Mouse (Mus musculus): Measurements from ENCODE around the gene Hlcs.

Gene Hlcs

GRCm38 (mm10) chr16:94205528-94206484 is 107.6 kb downstream of the Hlcs start:
- DNase-seq = no peak

- no peak for DNase-seq
Observed at GRCm38 (mm10) chr16:94201387-94201786, 112.0 kb downstream of the Hlcs start.

- DNase-seq = no peak
Observed at GRCm38 (mm10) chr16:94195913-94196312, 117.5 kb downstream of the Hlcs start.

- DNase-seq = no peak
Observed at GRCm38 (mm10) chr16:94191379-94192315, 121.7 kb downstream of the Hlcs start.

- DNase-seq = no peak
Observed at GRCm38 (mm10) chr16:94190256-94190655, 123.1 kb downstream of the Hlcs start.

- DNase-seq = no peak
Observed at GRCm38 (mm10) chr16:94186526-94186925, 126.8 kb downstream of the Hlcs start.

GRCm38 (mm10) chr16:94185430-94185829 is 127.9 kb downstream of the Hlcs start:
- DNase-seq = peak; percentile 43 to 50

- DNase-seq = no peak
Observed at GRCm38 (mm10) chr16:94180122-94180870, 133.1 kb downstream of the Hlcs start.

- DNase-seq = no peak
Observed at GRCm38 (mm10) chr16:94179341-94180121, 133.8 kb downstream of the Hlcs start.

GRCm38 (mm10) chr16:94178441-94179220 is 134.7 kb downstream of the Hlcs start:
- DNase-seq = no peak

- no peak for DNase-seq
Observed at GRCm38 (mm10) chr16:94176997-94177857, 136.1 kb downstream of the Hlcs start.

- DNase-seq = no peak
Observed at GRCm38 (mm10) chr16:94175366-94175986, 137.9 kb downstream of the Hlcs start.

- DNase-seq = no peak
Observed at GRCm38 (mm10) chr16:94173361-94173760, 140.0 kb downstream of the Hlcs start.

- DNase-seq = no peak
Observed at GRCm38 (mm10) chr16:94170218-94170617, 143.2 kb downstream of the Hlcs start.

- no peak for DNase-seq
Observed at GRCm38 (mm10) chr16:94168655-94169545, 144.5 kb downstream of the Hlcs start.

- no peak for DNase-seq
Observed at GRCm38 (mm10) chr16:94164978-94165377, 148.4 kb downstream of the Hlcs start.

GRCm38 (mm10) chr16:94164236-94164635 is 149.1 kb downstream of the Hlcs start:
- DNase-seq = no peak

GRCm38 (mm10) chr16:94163051-94163450 is 150.3 kb downstream of the Hlcs start:
- no peak for DNase-seq

All from lung, postnatal 4 days (tissue).